ENCODE assay signal across 15 mouse cellular contexts in genomic region chr2:57849338-57850057, GRCm38 (mm10).
DNase-seq lines count a peak whose midpoint lies in the region; ATAC-seq and TF ChIP-seq lines count a peak whose summit lies in the region.
"Had no signal": no experiment of that assay in that cellular context is flagged by ENCODE, and none has a peak within 500 bp of the region (broad histone marks: within the 10 kb centered on the region; RNA-seq: fewer than 3 reads in every experiment).

No protein-coding gene starts in this region.

- no peak overlapping the region for H3K4me3 ChIP-seq in forebrain, embryonic 10.5 days
- H3K4me3 ChIP-seq in forebrain, postnatal 0 days (ENCODE audit: low read depth, low read length): no peak overlapping the region
- H3K4me3 ChIP-seq in forebrain, embryonic 14.5 days (ENCODE audit: low read depth, low read length): no peak overlapping the region
- no peak overlapping the region for H3K4me3 ChIP-seq in limb, embryonic 12.5 days (replicated peaks)
- H3K4me3 ChIP-seq in intestine, embryonic 15.5 days (replicated peaks): no peak overlapping the region
- H3K4me3 ChIP-seq: myocyte had no signal

- no peak overlapping the region for H3K9ac ChIP-seq in forebrain, postnatal 0 days
- no peak overlapping the region for H3K9ac ChIP-seq in forebrain, embryonic 14.5 days (ENCODE audit: low read length)
- H3K9ac ChIP-seq in limb, embryonic 12.5 days (replicated peaks): no peak overlapping the region
- no peak overlapping the region for H3K9ac ChIP-seq in intestine, embryonic 15.5 days

- no peaks in the 10 kb centered on the region for H3K9me3 ChIP-seq in forebrain, embryonic 10.5 days
- H3K9me3 ChIP-seq in forebrain, postnatal 0 days (ENCODE audit: low read length): no peaks in the 10 kb centered on the region
- H3K9me3 ChIP-seq in forebrain, embryonic 14.5 days (replicated peaks; ENCODE audit: control insufficient read depth, low read length): no peaks in the 10 kb centered on the region
- H3K9me3 ChIP-seq in limb, embryonic 12.5 days: no peaks in the 10 kb centered on the region
- H3K9me3 ChIP-seq in intestine, embryonic 15.5 days: no peaks in the 10 kb centered on the region

- peak; percentile 41 for DNase-seq in forebrain, embryonic 10.5 days (ENCODE audit: extremely low spot score, low spot score)
- DNase-seq in forebrain, postnatal 0 days: no peak
- peak; percentile 68 for DNase-seq in forebrain, embryonic 14.5 days (ENCODE audit: low spot score)
- peak; percentile 51 for DNase-seq in retina, embryonic 14.5 days (ENCODE audit: low spot score)
- no peak for DNase-seq in kidney, adult 8-10 months
- DNase-seq in T-cell, adult 2 months (ENCODE audit: low spot score): no peak
- DNase-seq: adrenal gland, postnatal 36 days; cerebellum, adult 11 months; heart, adult 18-20 months; heart, postnatal 14 days; lung, postnatal 4 days had no signal

- peak overlapping the region; percentile 73 for H3K27ac ChIP-seq in forebrain, embryonic 10.5 days
- no peak overlapping the region for H3K27ac ChIP-seq in forebrain, postnatal 0 days (ENCODE audit: low read depth, low read length)
- no peak overlapping the region for H3K27ac ChIP-seq in forebrain, embryonic 14.5 days (ENCODE audit: low read depth, low read length)
- H3K27ac ChIP-seq in limb, embryonic 12.5 days: peak overlapping the region; percentile 74
- no peak overlapping the region for H3K27ac ChIP-seq in intestine, embryonic 15.5 days

- ATAC-seq in forebrain, postnatal 0 days: no peak
- ATAC-seq in forebrain, embryonic 14.5 days: peak; percentile 61; the same call in 1 of the 2 replicates
- ATAC-seq in limb, embryonic 12.5 days (ENCODE audit: insufficient number of reproducible peaks, insufficient read depth, low FRiP score, low TSS enrichment, low read depth): peak; percentile 83; the same call in 1 of the 2 replicates
- ATAC-seq in intestine, embryonic 15.5 days: no peak
- ATAC-seq: intestine, postnatal 0 days had no signal

- no peaks in the 10 kb centered on the region for H3K36me3 ChIP-seq in forebrain, embryonic 10.5 days (replicated peaks)
- no peaks in the 10 kb centered on the region for H3K36me3 ChIP-seq in forebrain, postnatal 0 days (ENCODE audit: insufficient read depth)
- no peaks in the 10 kb centered on the region for H3K36me3 ChIP-seq in forebrain, embryonic 14.5 days (ENCODE audit: control insufficient read depth, insufficient read depth, low read length)
- H3K36me3 ChIP-seq in limb, embryonic 12.5 days: no peaks in the 10 kb centered on the region
- no peaks in the 10 kb centered on the region for H3K36me3 ChIP-seq in intestine, embryonic 15.5 days

- peaks cover 49% of the 10 kb centered on the region for H3K4me1 ChIP-seq in forebrain, embryonic 10.5 days
- H3K4me1 ChIP-seq in forebrain, postnatal 0 days (ENCODE audit: insufficient read depth): 0 out of 2 replicates have a peak, but pooled peaks cover 5% of the 10 kb centered on the region
- H3K4me1 ChIP-seq in forebrain, embryonic 14.5 days (ENCODE audit: control insufficient read depth, insufficient read depth, low read length): peaks cover 7% of the 10 kb centered on the region
- H3K4me1 ChIP-seq in limb, embryonic 12.5 days (replicated peaks): peaks cover 28% of the 10 kb centered on the region
- no peaks in the 10 kb centered on the region for H3K4me1 ChIP-seq in intestine, embryonic 15.5 days (replicated peaks)

- no peak overlapping the region for H3K4me2 ChIP-seq in forebrain, postnatal 0 days (ENCODE audit: low read depth)
- no peak overlapping the region for H3K4me2 ChIP-seq in forebrain, embryonic 14.5 days (ENCODE audit: low read length)
- H3K4me2 ChIP-seq in limb, embryonic 12.5 days: peak overlapping the region; percentile 21
- H3K4me2 ChIP-seq in intestine, embryonic 15.5 days (replicated peaks): no peak overlapping the region

- no peaks in the 10 kb centered on the region for H3K27me3 ChIP-seq in forebrain, embryonic 10.5 days (ENCODE audit: poor library complexity, severe bottlenecking)
- no peaks in the 10 kb centered on the region for H3K27me3 ChIP-seq in forebrain, postnatal 0 days (ENCODE audit: insufficient read depth, low read length)
- H3K27me3 ChIP-seq in forebrain, embryonic 14.5 days (replicated peaks; ENCODE audit: control insufficient read depth, insufficient read depth, low read length): no peaks in the 10 kb centered on the region
- no peaks in the 10 kb centered on the region for H3K27me3 ChIP-seq in limb, embryonic 12.5 days
- no peaks in the 10 kb centered on the region for H3K27me3 ChIP-seq in intestine, embryonic 15.5 days (replicated peaks)

- no peak for TF ChIP-seq CTCF in forebrain, postnatal 0 days (IDR thresholded peaks at IDR 0.05; ENCODE audit: low read depth)

- 36% methylated on average over 4 of the region's 4 CpGs for WGBS in forebrain, embryonic 10.5 days
- 23% methylated on average over 4 of the region's 4 CpGs for WGBS in forebrain, postnatal 0 days
- 5% methylated on average over 4 of the region's 4 CpGs for WGBS in forebrain, embryonic 14.5 days
- WGBS in limb, embryonic 12.5 days: 26% methylated on average over 4 of the region's 4 CpGs
- 71% methylated on average over 4 of the region's 4 CpGs for WGBS in intestine, embryonic 15.5 days

Comparison
In these comparisons a context has a peak if more than half of its experiments do, and no peak if none do; other contexts are left out.
1. DNase-seq: peak in forebrain, embryonic 10.5 days (single experiment), forebrain, embryonic 14.5 days (single experiment) and retina, embryonic 14.5 days (single experiment); none in forebrain, postnatal 0 days (single experiment), kidney, adult 8-10 months (0 of 2) and T-cell, adult 2 months (single experiment).
2. H3K27ac ChIP-seq: peak in forebrain, embryonic 10.5 days (single experiment) and limb, embryonic 12.5 days (single experiment); none in forebrain, postnatal 0 days (single experiment), forebrain, embryonic 14.5 days (single experiment) and intestine, embryonic 15.5 days (single experiment).
3. ATAC-seq: peak in forebrain, embryonic 14.5 days (single experiment) and limb, embryonic 12.5 days (single experiment); none in forebrain, postnatal 0 days (single experiment) and intestine, embryonic 15.5 days (single experiment).